Mouse (Mus musculus) G1E (cell line): ENCODE results near the gene Nfkbia. TPM values are rescaled to one million over a fixed set of nuclear protein-coding genes. Genes with fewer than 3 reads are reported as not detected.

ENCODE experiments used
- ATAC-seq: 2 replicates; pipeline ENCODE4 v1.8.0; 2016; ENCODE audit warnings: mild to moderate bottlenecking; ENCODE audit not compliant: insufficient number of reproducible peaks, poor library complexity, low FRiP score, severe bottlenecking; ENCODE audit errors: extremely low read depth
- DNase-seq: peaks from one replicate; pipeline ENCODE4 v3.0.0; 2012; ENCODE audit warnings: low spot score
- H3K27me3 ChIP-seq: 2 replicates; pipeline ENCODE4 v1.6.1; 2012; ENCODE audit warnings: mild to moderate bottlenecking, low read length, inconsistent platforms; ENCODE audit not compliant: insufficient read depth
- H3K36me3 ChIP-seq: replicated peaks from 2 replicates; pipeline ENCODE3; 2012; ENCODE audit warnings: mild to moderate bottlenecking, inconsistent platforms
- H3K4me1 ChIP-seq: 2 replicates; pipeline ENCODE4 v1.6.1; 2012; ENCODE audit warnings: low read depth, low read length, inconsistent platforms, mixed read lengths; ENCODE audit not compliant: insufficient read depth
- H3K4me3 ChIP-seq: 2 replicates; pipeline ENCODE4 v1.5.1; 2012; ENCODE audit warnings: low read depth, mild to moderate bottlenecking, inconsistent platforms, low read length, moderate library complexity, mixed read lengths
- H3K9me3 ChIP-seq: replicated peaks from 2 replicates; pipeline ENCODE4 v1.6.1; 2012; ENCODE audit warnings: inconsistent platforms
- CTCF ChIP-seq: IDR thresholded peaks from 2 replicates; pipeline ENCODE4 v1.5.1; 2012; ENCODE audit warnings: low read depth, low read length, inconsistent platforms, mixed read lengths
- GATA1 ChIP-seq: IDR thresholded peaks from 2 replicates; pipeline ENCODE4 v1.6.1; 2012; ENCODE audit warnings: borderline replicate concordance, low read length, inconsistent platforms, mixed read lengths
- GATA2 ChIP-seq: IDR thresholded peaks from 2 replicates; pipeline ENCODE4 v1.6.1; 2012; ENCODE audit warnings: low read depth, low read length, inconsistent platforms, borderline replicate concordance
- POLR2AphosphoS5 ChIP-seq: IDR thresholded peaks from 2 replicates; pipeline ENCODE4 v1.6.1; 2012; ENCODE audit warnings: low read depth, low read length, inconsistent platforms; ENCODE audit not compliant: insufficient replicate concordance
- TAL1 ChIP-seq: conservative IDR thresholded peaks from 2 replicates; pipeline ENCODE4 v1.6.1; 2012; ENCODE audit warnings: low read depth, low read length, inconsistent platforms, mixed read lengths
- polyA plus RNA-seq: library from polyadenylated mRNA; stranded (reverse); fragments of >175 nt; gene quantifications from 2 replicates; pipeline ENCODE4 v1.2.3, GENCODE M21; 2012
- total RNA-seq, 2 experiments: library from RNA; stranded (forward) in 1 of 2; stranded (reverse) in 1 of 2; fragments of 200-1000 nt in 1 of 2; fragments of >200 nt in 1 of 2; fragmentation: Nextera tagmentation in 1 of 2; gene quantifications; 2 replicates each; pipeline ENCODE4 v1.2.3; 2014 to 2017

Nfkbia gene
- total and polyA plus RNA-seq, 3 experiments = 11.0 to 28.8 (median 14.1) TPM

GRCm38 (mm10) chr12:55446366-55446745 is 46.1 kb downstream of the Nfkbia start:
- H3K27me3 ChIP-seq = peaks cover 29% of the 10 kb centered on the region; the same call in 1 of the 2 replicates
- no peak for DNase-seq
- ATAC-seq = no peak
- H3K4me3 ChIP-seq = no peak overlapping the region
- H3K4me1 ChIP-seq = peaks cover 45% of the 10 kb centered on the region
- no peaks in the 10 kb centered on the region for H3K36me3 ChIP-seq
- H3K9me3 ChIP-seq = no peaks in the 10 kb centered on the region
- TF ChIP-seq GATA2 (no peak), GATA1 (no peak)

- peaks cover 45% of the 10 kb centered on the region for H3K4me1 ChIP-seq
These were observed 46.9 kb downstream of the Nfkbia start for GRCm38 (mm10) chr12:55445583-55445982.

DNA sequence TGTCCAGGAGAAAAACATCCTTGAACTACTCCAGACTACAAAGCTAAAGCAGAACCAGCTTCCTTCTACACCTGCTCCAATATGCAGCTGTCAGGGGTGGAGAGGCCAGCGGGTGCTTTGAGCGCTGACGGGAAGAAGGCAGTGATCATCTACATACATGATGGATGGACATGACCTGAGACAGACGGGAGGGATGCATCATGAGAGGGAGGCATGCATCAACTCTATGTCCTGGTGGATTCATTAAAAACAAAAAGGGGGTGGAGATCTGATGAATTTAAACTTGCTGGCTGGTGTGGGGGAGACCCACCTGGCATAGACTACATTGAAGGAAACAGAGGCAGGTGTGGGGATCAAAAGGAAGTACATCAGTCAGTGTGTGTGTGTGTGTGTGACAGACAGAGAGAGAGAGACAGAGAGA is 48.4 kb downstream of the Nfkbia start:
- ATAC-seq (no peak), DNase-seq (no peak)
- Histone ChIP-seq H3K27me3 (peaks cover 31% of the 10 kb centered on the region), H3K9me3 (no peaks in the 10 kb centered on the region), H3K4me3 (peak overlapping the region; percentile 7; the same call in 1 of the 2 replicates), H3K4me1 (peaks cover 41% of the 10 kb centered on the region), H3K36me3 (no peaks in the 10 kb centered on the region)
- TF ChIP-seq GATA1 = no peak
- TF ChIP-seq TAL1 = no peak
- TF ChIP-seq GATA2 = no peak
- TF ChIP-seq POLR2AphosphoS5 = no peak
- no peak for TF ChIP-seq CTCF

More at GRCm38 (mm10) chr12:55445583-55445982, 46.9 kb downstream of the Nfkbia start:
- DNase-seq (no peak), ATAC-seq (no peak)
- H3K36me3 ChIP-seq = no peaks in the 10 kb centered on the region
- H3K27me3 ChIP-seq = peaks cover 34% of the 10 kb centered on the region
- no peaks in the 10 kb centered on the region for H3K9me3 ChIP-seq
- no peak for TF ChIP-seq CTCF
- TF ChIP-seq TAL1 = no peak
- no peak for TF ChIP-seq POLR2AphosphoS5
- TF ChIP-seq GATA2 = no peak
- no peak overlapping the region for H3K4me3 ChIP-seq

GRCm38 (mm10) chr12:55442861-55443850 is 49.3 kb downstream of the Nfkbia start:
- Histone ChIP-seq H3K27me3 (peaks cover 38% of the 10 kb centered on the region), H3K4me1 (peaks cover 46% of the 10 kb centered on the region), H3K4me3 (peak overlapping the region; percentile 42; the same call in 1 of the 2 replicates), H3K9me3 (no peaks in the 10 kb centered on the region), H3K36me3 (no peaks in the 10 kb centered on the region)
- ATAC-seq (no peak), DNase-seq (peak; percentile 58)
- TF ChIP-seq CTCF = no peak
- no peak for TF ChIP-seq GATA2
- TF ChIP-seq TAL1 = no peak

DNA sequence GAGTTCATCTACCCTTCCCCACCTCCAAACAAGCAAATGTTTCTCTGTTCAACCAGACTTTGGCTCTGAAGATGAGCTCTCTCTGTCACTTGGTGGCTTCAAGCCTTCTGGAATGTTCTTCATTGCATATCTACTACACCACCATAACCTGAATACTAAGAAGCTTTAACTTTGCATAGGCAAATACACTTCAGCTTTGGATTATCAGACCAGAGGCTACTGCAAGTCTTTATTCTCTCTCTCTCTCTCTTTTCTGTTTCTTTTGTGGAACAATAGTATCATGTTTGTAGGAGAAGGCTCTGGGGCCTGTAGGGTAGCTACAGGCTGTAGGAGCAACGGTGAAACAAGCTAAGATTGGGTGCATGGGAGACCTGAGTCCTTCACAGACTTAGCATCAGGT is 50.2 kb downstream of the Nfkbia start:
- Histone ChIP-seq H3K36me3 (no peaks in the 10 kb centered on the region), H3K4me3 (no peak overlapping the region), H3K27me3 (peaks cover 38% of the 10 kb centered on the region), H3K9me3 (no peaks in the 10 kb centered on the region), H3K4me1 (peaks cover 45% of the 10 kb centered on the region)
- ATAC-seq = no peak
- TF ChIP-seq CTCF = no peak
- TF ChIP-seq POLR2AphosphoS5 = no peak
- no peak for TF ChIP-seq GATA2
- no peak for DNase-seq

DNA sequence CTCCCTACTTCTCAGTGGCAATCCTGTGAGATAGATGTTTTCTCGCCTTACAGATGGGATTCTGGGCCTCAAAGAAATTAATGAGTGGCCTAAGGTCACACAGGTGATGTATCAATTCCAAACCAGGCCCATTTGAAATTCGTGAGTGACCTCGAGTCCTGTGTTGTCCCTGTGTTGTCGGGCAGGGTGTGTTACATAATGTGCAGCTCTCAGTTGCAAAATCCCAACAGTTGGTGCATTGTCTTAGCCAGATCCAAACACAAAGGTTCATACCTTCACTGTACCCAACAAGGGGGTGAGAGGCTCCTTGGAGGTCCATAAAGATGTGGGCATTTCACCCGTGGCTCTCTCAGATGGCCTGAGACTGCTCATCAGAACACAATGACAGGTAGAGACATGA is 52.0 kb downstream of the Nfkbia start:
- Histone ChIP-seq H3K27me3 (peaks cover 39% of the 10 kb centered on the region), H3K36me3 (no peaks in the 10 kb centered on the region), H3K4me1 (peaks cover 36% of the 10 kb centered on the region), H3K9me3 (no peaks in the 10 kb centered on the region), H3K4me3 (no peak overlapping the region)
- no peak for TF ChIP-seq GATA1
- no peak for TF ChIP-seq GATA2
- no peak for TF ChIP-seq TAL1
- no peak for TF ChIP-seq POLR2AphosphoS5
- no peak for TF ChIP-seq CTCF
- DNase-seq (no peak), ATAC-seq (no peak)

Other genes starting within 250 kb of the Nfkbia start
- gene 1110008L16Rik, start 193.1 kb downstream of the Nfkbia start, total RNA-seq (2014; fragmentation: Nextera tagmentation) = 50.0 and 52.7 TPM in 2 replicates
- gene 1110008L16Rik, start 193.1 kb downstream of the Nfkbia start, total RNA-seq (2017) = 38.5 and 40.4 TPM in 2 replicates
- 3.0 and 4.0 TPM in 2 replicates for gene 1110008L16Rik, start 193.1 kb downstream of the Nfkbia start, polyA plus RNA-seq
- gene Ppp2r3c, start 189.6 kb downstream of the Nfkbia start, total RNA-seq (2014; fragmentation: Nextera tagmentation) = 52.3 and 59.3 TPM in 2 replicates
- 35.7 and 39.2 TPM in 2 replicates for gene Ppp2r3c, start 189.6 kb downstream of the Nfkbia start, total RNA-seq (2017)
- 1.2 and 1.6 TPM in 2 replicates for gene Ppp2r3c, start 189.6 kb downstream of the Nfkbia start, polyA plus RNA-seq
- gene Psma6, start 108.4 kb downstream of the Nfkbia start, total RNA-seq (2014; fragmentation: Nextera tagmentation) = 174 and 191 TPM in 2 replicates
- 518 and 536 TPM in 2 replicates for gene Psma6, start 108.4 kb downstream of the Nfkbia start, total RNA-seq (2017)
- 26.6 and 37.1 TPM in 2 replicates for gene Psma6, start 108.4 kb downstream of the Nfkbia start, polyA plus RNA-seq
- 0.83 TPM in 1 of 2 replicates, not detected in the other for gene Aldoart2, start 72.6 kb upstream of the Nfkbia start, total RNA-seq (2014; fragmentation: Nextera tagmentation)
- 0.06 and 0.11 TPM in 2 replicates for gene Aldoart2, start 72.6 kb upstream of the Nfkbia start, total RNA-seq (2017)
- 0.04 TPM in 1 of 2 replicates, not detected in the other for gene Aldoart2, start 72.6 kb upstream of the Nfkbia start, polyA plus RNA-seq
- gene Insm2, start 106.8 kb upstream of the Nfkbia start, total RNA-seq (2014; fragmentation: Nextera tagmentation) = not detected in 2 replicates
- gene Insm2, start 106.8 kb upstream of the Nfkbia start, total RNA-seq (2017) = 0.05 TPM in 1 of 2 replicates, not detected in the other
- gene Insm2, start 106.8 kb upstream of the Nfkbia start, polyA plus RNA-seq = not detected in 2 replicates